Mouse (Mus musculus) lung, embryonic 16.5 days (tissue): ENCODE results near the gene A630076J17Rik. TPM values are rescaled to one million over a fixed set of nuclear protein-coding genes. Genes with fewer than 3 reads are reported as not detected.

Source experiments
- ATAC-seq: fragments of 200-750 bp; cut with Nextera tagmentation; 2 replicates; pipeline ENCODE4 v1.8.0; 2017; ENCODE audit warnings: low read depth, mild to moderate bottlenecking, moderate library complexity
- H3K27ac ChIP-seq: fragments of 300-500 bp; sonication (generic); 2 replicates; pipeline ENCODE4 v1.5.1; 2014; ENCODE audit warnings: mild to moderate bottlenecking, control low read depth, low read length
- H3K27me3 ChIP-seq: fragments of 300-500 bp; sonication (generic); 2 replicates; pipeline ENCODE4 v1.6.1; 2014; ENCODE audit warnings: low read depth, low read length, mixed read lengths; ENCODE audit not compliant: control insufficient read depth, insufficient read depth
- H3K36me3 ChIP-seq: fragments of 300-500 bp; sonication (generic); 2 replicates; pipeline ENCODE4 v1.6.1; 2014; ENCODE audit warnings: low read length; ENCODE audit not compliant: control insufficient read depth, insufficient read depth
- H3K4me1 ChIP-seq: fragments of 300-500 bp; sonication (generic); replicated peaks from 2 replicates; pipeline ENCODE4 v1.6.1; 2014; ENCODE audit warnings: low read length, mixed read lengths; ENCODE audit not compliant: control insufficient read depth, insufficient read depth
- H3K4me2 ChIP-seq: fragments of 300-500 bp; sonication (generic); 2 replicates; pipeline ENCODE4 v1.6.1; 2014; ENCODE audit warnings: low read depth, low read length, control low read depth
- H3K4me3 ChIP-seq: fragments of 300-500 bp; sonication (generic); 2 replicates; pipeline ENCODE4 v1.5.1; 2014; ENCODE audit warnings: mild to moderate bottlenecking, low read length, control low read depth
- H3K9ac ChIP-seq: fragments of 300-500 bp; sonication (generic); 2 replicates; pipeline ENCODE4 v1.6.1; 2014; ENCODE audit warnings: low read length, control low read depth
- H3K9me3 ChIP-seq: fragments of 300-500 bp; sonication (generic); 2 replicates; pipeline ENCODE4 v1.6.1; 2016; ENCODE audit warnings: low read length; ENCODE audit not compliant: control insufficient read depth
- WGBS: fragments of 180-500 bp; shearing (Covaris S2); extraction: QIAGEN DNeasy Blood & Tissue Kit; methylation state at CpG from one replicate; pipeline ENCODE4 v1.1.7; 2014; 5-methylcytosine and 5-hydroxymethylcytosine counted together
- polyA plus RNA-seq: library from polyadenylated mRNA; unstranded; fragments of >200 nt; fragmentation: Nextera tagmentation; extraction: Ambion mirVana; gene quantifications from 2 replicates; pipeline ENCODE4 v1.2.1, GENCODE M21; 2015

A630076J17Rik gene
- polyA plus RNA-seq, 1 experiment from 2014 or later, result 0.24 TPM

DNA sequence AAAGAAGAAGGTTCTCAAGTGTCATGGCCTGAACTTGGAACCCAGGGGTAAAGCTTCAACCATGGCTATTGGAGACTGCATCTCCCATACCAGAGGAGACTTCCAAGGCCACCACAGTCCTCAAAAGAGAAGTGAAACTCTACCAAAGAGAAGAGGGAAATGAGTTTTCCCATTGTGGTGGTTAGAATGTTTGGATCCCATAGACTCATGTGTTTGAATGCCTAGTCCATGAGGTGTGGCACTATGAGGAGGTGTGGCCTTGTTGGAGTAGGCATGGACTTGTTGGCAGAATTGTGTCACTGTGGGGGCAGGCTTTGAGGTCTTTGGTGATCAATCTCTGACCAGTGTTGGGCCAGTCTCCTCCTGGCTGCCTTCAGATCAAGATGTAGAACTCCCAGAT, 25.2 kb upstream of the A630076J17Rik start:
- H3K4me2 ChIP-seq, result no peak overlapping the region
- H3K9me3 ChIP-seq, result no peaks in the 10 kb centered on the region
- no peaks in the 10 kb centered on the region for H3K27me3 ChIP-seq
- H3K4me1 ChIP-seq, result no peaks in the 10 kb centered on the region; the same call in 1 of the 2 replicates
- H3K27ac ChIP-seq, result no peak overlapping the region
- H3K36me3 ChIP-seq, result no peaks in the 10 kb centered on the region
- no peak overlapping the region for H3K9ac ChIP-seq
- no peak overlapping the region for H3K4me3 ChIP-seq
- no peak for ATAC-seq

GRCm38 (mm10) chr3:107205994-107206393, 24.4 kb upstream of the A630076J17Rik start:
- 8% methylated on average over 4 of the region's 4 CpGs for WGBS
- H3K4me3 ChIP-seq, result no peak overlapping the region
- H3K9me3 ChIP-seq, result no peaks in the 10 kb centered on the region
- H3K4me2 ChIP-seq, result no peak overlapping the region
- no peak for ATAC-seq
- no peak overlapping the region for H3K9ac ChIP-seq
- no peaks in the 10 kb centered on the region; the same call in 1 of the 2 replicates for H3K4me1 ChIP-seq
- H3K27ac ChIP-seq, result no peak overlapping the region
- H3K36me3 ChIP-seq, result no peaks in the 10 kb centered on the region
- no peaks in the 10 kb centered on the region for H3K27me3 ChIP-seq

DNA sequence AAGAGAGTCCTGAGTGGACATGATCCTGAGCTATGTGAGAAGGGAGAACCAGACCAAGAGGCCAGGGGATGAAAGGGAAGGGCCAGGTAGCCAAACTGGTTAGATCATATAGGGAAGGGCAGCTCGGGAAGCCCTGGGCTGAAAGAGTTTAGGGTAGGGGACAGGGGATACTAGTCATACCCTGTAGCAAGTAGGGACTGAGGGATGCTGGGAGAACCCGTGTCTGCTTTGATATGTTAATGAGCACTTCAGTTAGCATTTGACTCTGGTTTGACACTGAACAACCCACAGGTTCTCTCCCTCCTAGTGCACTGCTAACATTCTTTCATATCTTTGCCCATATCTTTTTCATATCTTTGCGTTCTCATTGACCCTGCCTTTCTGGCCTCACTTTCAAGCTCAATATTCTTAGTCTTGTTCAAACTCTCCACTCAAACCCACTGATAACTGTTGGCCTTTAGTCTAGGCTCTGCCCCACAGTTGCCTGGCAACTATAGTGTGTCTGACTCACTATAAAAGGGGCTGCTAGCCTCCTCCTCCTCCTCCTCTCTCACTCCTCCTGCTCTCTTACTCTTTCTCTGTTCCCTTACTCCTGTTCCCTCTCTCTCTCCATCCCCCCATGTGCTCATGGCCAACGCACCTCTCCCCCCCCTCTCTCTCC, 23.8 kb upstream of the A630076J17Rik start:
- Histone ChIP-seq H3K9me3 (no peaks in the 10 kb centered on the region), H3K4me3 (no peak overlapping the region), H3K27me3 (no peaks in the 10 kb centered on the region), H3K36me3 (no peaks in the 10 kb centered on the region), H3K4me2 (no peak overlapping the region), H3K9ac (no peak overlapping the region), H3K27ac (no peak overlapping the region), H3K4me1 (no peaks in the 10 kb centered on the region; the same call in 1 of the 2 replicates)
- ATAC-seq, result peak; percentile 54; the same call in 1 of the 2 replicates
- 31% methylated on average over 4 of the region's 4 CpGs for WGBS

- no peaks in the 10 kb centered on the region for H3K36me3 ChIP-seq
- no peaks in the 10 kb centered on the region; the same call in 1 of the 2 replicates for H3K4me1 ChIP-seq
- no peak overlapping the region for H3K27ac ChIP-seq
- WGBS, result 58% methylated on average over 7 of the region's 7 CpGs
- H3K4me2 ChIP-seq, result no peak overlapping the region
- no peaks in the 10 kb centered on the region for H3K9me3 ChIP-seq
- no peaks in the 10 kb centered on the region for H3K27me3 ChIP-seq
- no peak overlapping the region for H3K4me3 ChIP-seq
- peak; percentile 34; the same call in 1 of the 2 replicates for ATAC-seq
- H3K9ac ChIP-seq, result no peak overlapping the region
Observed at GRCm38 (mm10) chr3:107207625-107208253, 22.7 kb upstream of the A630076J17Rik start.

DNA sequence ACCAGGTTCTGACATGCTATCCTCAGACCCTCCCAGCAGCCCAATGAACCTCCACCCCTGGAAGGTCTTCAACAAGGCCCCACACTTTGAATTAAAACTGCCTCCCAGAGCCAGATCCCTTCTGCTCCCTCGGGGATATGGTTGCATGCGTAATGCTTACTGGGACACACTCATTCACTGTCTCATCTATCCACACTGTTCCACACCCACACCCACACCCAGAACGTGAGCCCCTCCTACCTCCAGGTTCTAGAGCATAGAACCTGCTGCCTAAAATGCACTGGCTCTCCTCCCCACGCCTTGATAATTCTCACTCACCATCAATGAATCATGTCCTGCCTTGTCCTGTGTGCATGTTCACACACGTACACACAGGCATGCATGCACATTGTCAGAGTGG, 15.8 kb upstream of the A630076J17Rik start:
- Histone ChIP-seq H3K27ac (no peak overlapping the region), H3K4me3 (no peak overlapping the region), H3K9ac (no peak overlapping the region), H3K36me3 (no peaks in the 10 kb centered on the region), H3K4me1 (no peaks in the 10 kb centered on the region), H3K4me2 (no peak overlapping the region), H3K9me3 (no peaks in the 10 kb centered on the region), H3K27me3 (no peaks in the 10 kb centered on the region)
- no peak for ATAC-seq
- 73% methylated on average over 5 of the region's 5 CpGs for WGBS

GRCm38 (mm10) chr3:107216400-107217100, 13.9 kb upstream of the A630076J17Rik start:
- Histone ChIP-seq H3K4me2 (no peak overlapping the region), H3K36me3 (no peaks in the 10 kb centered on the region), H3K27ac (no peak overlapping the region), H3K4me1 (no peaks in the 10 kb centered on the region), H3K27me3 (no peaks in the 10 kb centered on the region), H3K9ac (no peak overlapping the region), H3K4me3 (no peak overlapping the region), H3K9me3 (no peaks in the 10 kb centered on the region)
- 73% methylated on average over 8 of the region's 8 CpGs for WGBS
- no peak for ATAC-seq

DNA sequence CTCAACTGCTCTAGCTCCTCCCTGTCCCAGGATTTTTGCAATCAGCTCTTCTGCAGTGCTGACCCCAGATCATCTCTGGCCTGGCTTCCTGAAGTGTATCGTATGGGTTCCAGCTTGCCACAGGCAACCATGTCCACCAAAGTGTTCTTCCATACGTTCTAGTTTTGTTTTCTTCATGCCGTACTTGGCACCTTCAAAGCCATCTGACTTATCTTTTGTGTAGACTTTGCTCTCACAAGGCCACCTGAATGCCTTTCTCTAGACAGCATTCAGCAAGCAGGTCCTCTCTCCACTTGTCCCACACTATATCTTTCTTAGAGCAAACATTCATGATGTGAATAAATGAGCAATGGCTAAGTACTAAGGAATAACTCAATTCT, 13.3 kb upstream of the A630076J17Rik start:
- no peaks in the 10 kb centered on the region for H3K36me3 ChIP-seq
- WGBS, result 71% methylated on average over 3 of the region's 3 CpGs
- no peak overlapping the region for H3K27ac ChIP-seq

GRCm38 (mm10) chr3:107218572-107218971, 11.8 kb upstream of the A630076J17Rik start:
- H3K36me3 ChIP-seq, result no peaks in the 10 kb centered on the region
- no peak for ATAC-seq
- H3K9ac ChIP-seq, result no peak overlapping the region
- no peak overlapping the region for H3K4me2 ChIP-seq
- no peaks in the 10 kb centered on the region for H3K9me3 ChIP-seq
- no peaks in the 10 kb centered on the region; the same call in 1 of the 2 replicates for H3K4me1 ChIP-seq
- no peaks in the 10 kb centered on the region for H3K27me3 ChIP-seq
- 82% methylated on average over 7 of the region's 7 CpGs for WGBS
- no peak overlapping the region for H3K4me3 ChIP-seq
- no peak overlapping the region for H3K27ac ChIP-seq

More for the DNA sequence above, 13.3 kb upstream of the A630076J17Rik start:
- no peaks in the 10 kb centered on the region for H3K9me3 ChIP-seq
- no peak overlapping the region for H3K9ac ChIP-seq
- no peaks in the 10 kb centered on the region for H3K27me3 ChIP-seq
- no peak for ATAC-seq
- H3K4me2 ChIP-seq, result no peak overlapping the region
- H3K4me1 ChIP-seq, result no peaks in the 10 kb centered on the region
- no peak overlapping the region for H3K4me3 ChIP-seq

- no peaks in the 10 kb centered on the region for H3K36me3 ChIP-seq
- no peak within 1 kb of the TSS for H3K4me3 ChIP-seq
- no peaks in the 10 kb centered on the region for H3K9me3 ChIP-seq
- no peak within 1 kb of the TSS for H3K4me2 ChIP-seq
- WGBS, result 49% methylated on average over 10 of the region's 10 CpGs
- no peaks in the 10 kb centered on the region for H3K27me3 ChIP-seq
- no peaks in the 10 kb centered on the region; the same call in 1 of the 2 replicates for H3K4me1 ChIP-seq
- H3K9ac ChIP-seq, result no peak within 1 kb of the TSS
- ATAC-seq, result peak; percentile 26; the same call in 1 of the 2 replicates
- H3K27ac ChIP-seq, result no peak within 1 kb of the TSS
Observed at GRCm38 (mm10) chr3:107221608-107222007, 8.8 kb upstream of the A630076J17Rik start, which contains the start of gene Cym. Gene Cym (minus strand): TSS chr3:107221732.
